Mouse (Mus musculus) limb, embryonic 14.5 days (tissue): ENCODE measurements around the gene Mptx2. TPM values are rescaled to one million over a fixed set of nuclear protein-coding genes. Genes with fewer than 3 reads are reported as not detected.
"Not testable (repeated sequence)": the region's sequence is repeated elsewhere in the genome, so short reads cannot be mapped to it uniquely, and the experiment has no call there.

Experiments
- ATAC-seq: fragments of 200-750 bp; cut with Nextera tagmentation; 2 replicates; pipeline ENCODE4 v1.8.0; 2017; ENCODE audit warnings: low read depth, moderate number of reproducible peaks, moderate TSS enrichment; ENCODE audit not compliant: low FRiP score
- DNase-seq: peaks from one replicate; pipeline ENCODE4 v3.0.0-alpha.2; 2015; ENCODE audit warnings: low spot score
- H3K27ac ChIP-seq: fragments of 300-500 bp; sonication (generic); replicated peaks from 2 replicates; pipeline ENCODE4 v1.5.1; 2014; ENCODE audit warnings: low read depth, mild to moderate bottlenecking, low read length, moderate library complexity, mixed read lengths
- H3K27me3 ChIP-seq: fragments of 300-500 bp; sonication (generic); 2 replicates; pipeline ENCODE4 v1.6.1; 2014; ENCODE audit warnings: low read length, mixed read lengths; ENCODE audit not compliant: control insufficient read depth, insufficient read depth
- H3K36me3 ChIP-seq: fragments of 300-500 bp; sonication (generic); 2 replicates; pipeline ENCODE4 v1.6.1; 2014; ENCODE audit warnings: mild to moderate bottlenecking, low read length, moderate library complexity, mixed read lengths; ENCODE audit not compliant: control insufficient read depth, insufficient read depth
- H3K4me1 ChIP-seq: fragments of 300-500 bp; sonication (generic); 2 replicates; pipeline ENCODE4 v1.6.1; 2014; ENCODE audit warnings: antibody characterized with exemption, low read length, mixed read lengths; ENCODE audit not compliant: control insufficient read depth, insufficient read depth
- H3K4me2 ChIP-seq: fragments of 300-500 bp; sonication (generic); replicated peaks from 2 replicates; pipeline ENCODE4 v1.6.1; 2014; ENCODE audit warnings: low read depth, mild to moderate bottlenecking, low read length, moderate library complexity; ENCODE audit not compliant: severe bottlenecking
- H3K4me3 ChIP-seq: fragments of 300-500 bp; sonication (generic); replicated peaks from 2 replicates; pipeline ENCODE4 v1.5.1; 2014; ENCODE audit warnings: low read length
- H3K9ac ChIP-seq: fragments of 300-500 bp; sonication (generic); 2 replicates; pipeline ENCODE4 v1.6.1; 2014; ENCODE audit warnings: mild to moderate bottlenecking, low read depth, low read length, moderate library complexity; ENCODE audit not compliant: severe bottlenecking
- H3K9me3 ChIP-seq: fragments of 300-500 bp; sonication (generic); 2 replicates; pipeline ENCODE4 v1.6.1; 2016; ENCODE audit warnings: low read length; ENCODE audit not compliant: control insufficient read depth
- POLR2A ChIP-seq: fragments of 200-500 bp; IDR thresholded peaks from 2 replicates; pipeline ENCODE4 v1.8.0; 2012; ENCODE audit warnings: inconsistent platforms, mild to moderate bottlenecking, moderate library complexity, borderline replicate concordance; ENCODE audit not compliant: insufficient read depth, insufficient read length; ENCODE audit errors: extremely low read depth
- WGBS: fragments of 180-500 bp; shearing (Covaris S2); extraction: QIAGEN DNeasy Blood & Tissue Kit; methylation state at CpG from one replicate; pipeline ENCODE4 v1.1.7; 2014; 5-methylcytosine and 5-hydroxymethylcytosine counted together
- polyA plus RNA-seq, 2 experiments: library from polyadenylated mRNA; depleted of rRNA in 1 of 2; stranded (reverse) in 1 of 2; unstranded in 1 of 2; fragments of >200 nt; fragmentation: Nextera tagmentation in 1 of 2; extraction: Ambion mirVana in 1 of 2; gene quantifications; 2 replicates each; pipeline versions ENCODE4 v1.2.1 to v1.2.3; 2012 to 2014

The Mptx2 gene
- polyA plus RNA-seq, 2 experiments: not detected

DNA sequence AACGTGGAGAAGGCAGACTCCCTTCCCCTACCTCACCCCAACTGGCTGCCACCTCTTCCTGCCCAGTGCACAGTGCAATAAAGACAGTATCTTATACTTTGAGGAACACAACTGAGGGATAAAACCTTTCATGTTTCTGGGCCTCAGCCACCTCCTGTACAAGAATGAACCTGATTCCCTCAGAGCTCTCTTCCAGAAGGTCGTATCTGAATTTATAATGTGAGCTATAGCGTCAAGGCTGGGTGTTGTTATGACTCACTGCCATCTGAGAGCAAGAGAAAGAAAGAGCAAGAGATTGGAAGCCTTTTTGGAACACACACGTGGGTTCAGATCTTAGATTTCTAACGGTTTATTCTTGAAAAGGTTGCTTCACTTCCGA, 44.7 kb upstream of the Mptx2 start:
- Histone ChIP-seq H3K4me1 (no peaks in the 10 kb centered on the region), H3K9me3 (no peaks in the 10 kb centered on the region), H3K36me3 (no peaks in the 10 kb centered on the region), H3K27me3 (no peaks in the 10 kb centered on the region), H3K27ac (no peak overlapping the region), H3K4me2 (no peak overlapping the region), H3K4me3 (no peak overlapping the region), H3K9ac (no peak overlapping the region)
- DNase-seq: no peak
- WGBS: 71% methylated on average over 6 of the region's 6 CpGs
- no peak for TF ChIP-seq POLR2A
- ATAC-seq: no peak

DNA sequence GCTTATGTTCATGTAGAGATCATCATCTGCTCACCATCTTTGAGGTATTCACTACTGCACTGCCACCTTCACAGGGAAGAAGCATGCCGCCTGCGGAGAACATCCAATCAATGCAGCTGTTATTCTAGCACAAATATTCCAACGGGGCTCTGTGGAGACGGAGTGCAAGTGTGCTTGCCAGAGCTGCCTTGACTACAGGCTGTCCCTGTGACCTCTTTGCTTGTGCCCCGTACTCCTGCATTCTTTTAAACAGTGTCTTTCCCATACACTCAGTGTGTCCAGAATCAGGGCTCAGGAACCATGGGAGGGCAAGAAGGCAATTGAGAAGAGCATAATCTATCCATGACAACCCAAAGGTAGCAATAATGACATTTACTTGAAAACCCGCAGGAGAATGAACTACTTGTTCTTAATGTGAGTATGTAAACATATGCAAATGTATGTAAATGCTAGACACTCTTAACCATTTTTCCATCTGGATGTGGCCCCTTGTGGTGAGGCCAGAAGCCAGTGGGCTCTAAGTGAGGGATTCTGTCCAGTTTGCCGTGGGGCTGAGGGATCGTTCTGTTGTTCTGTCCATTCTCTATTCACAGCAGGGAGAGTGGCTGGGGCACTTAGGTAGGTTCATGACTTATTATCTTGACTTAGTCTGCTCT, 44.1 kb upstream of the Mptx2 start:
- Histone ChIP-seq H3K9ac (no peak overlapping the region), H3K9me3 (no peaks in the 10 kb centered on the region), H3K27ac (no peak overlapping the region), H3K4me2 (no peak overlapping the region), H3K4me3 (no peak overlapping the region), H3K27me3 (no peaks in the 10 kb centered on the region), H3K4me1 (no peaks in the 10 kb centered on the region), H3K36me3 (no peaks in the 10 kb centered on the region)
- WGBS: 82% methylated on average over 8 of the region's 8 CpGs
- no peak for ATAC-seq
- no peak for TF ChIP-seq POLR2A
- no peak for DNase-seq

DNA sequence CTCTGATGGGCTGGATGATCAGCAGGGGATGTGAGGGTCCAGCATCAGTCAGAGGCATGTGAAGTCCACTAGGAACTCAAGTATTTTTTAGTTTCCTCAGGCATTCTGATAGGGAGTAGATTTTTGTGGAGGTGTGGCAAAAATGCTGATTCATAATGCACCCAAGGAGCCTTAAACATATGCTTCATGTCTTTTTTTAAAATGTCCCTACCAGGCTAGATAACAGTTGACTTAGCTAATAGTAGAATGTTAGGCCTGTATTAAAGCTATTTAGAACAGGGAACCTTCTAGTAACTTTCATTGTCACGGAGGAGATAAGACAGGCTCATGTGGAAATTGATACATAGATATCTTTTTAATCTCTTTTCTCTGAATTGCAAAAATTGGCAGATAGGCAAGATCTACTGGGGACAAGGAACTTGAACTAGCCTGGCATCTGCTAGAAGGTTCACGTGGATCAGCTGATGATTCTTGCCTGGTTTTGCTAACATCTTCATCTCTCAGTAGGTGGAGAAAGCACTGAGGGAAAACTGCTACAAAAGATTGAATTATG, 40.4 kb upstream of the Mptx2 start:
- H3K9ac ChIP-seq: no peak overlapping the region
- no peak overlapping the region for H3K4me2 ChIP-seq
- no peaks in the 10 kb centered on the region for H3K36me3 ChIP-seq
- no peak for DNase-seq
- ATAC-seq: no peak
- no peak overlapping the region for H3K4me3 ChIP-seq
- no peaks in the 10 kb centered on the region for H3K9me3 ChIP-seq
- H3K4me1 ChIP-seq: no peaks in the 10 kb centered on the region
- no peaks in the 10 kb centered on the region for H3K27me3 ChIP-seq
- 90% methylated on average over 2 of the region's 2 CpGs for WGBS
- no peak overlapping the region for H3K27ac ChIP-seq
- TF ChIP-seq POLR2A: no peak

DNA sequence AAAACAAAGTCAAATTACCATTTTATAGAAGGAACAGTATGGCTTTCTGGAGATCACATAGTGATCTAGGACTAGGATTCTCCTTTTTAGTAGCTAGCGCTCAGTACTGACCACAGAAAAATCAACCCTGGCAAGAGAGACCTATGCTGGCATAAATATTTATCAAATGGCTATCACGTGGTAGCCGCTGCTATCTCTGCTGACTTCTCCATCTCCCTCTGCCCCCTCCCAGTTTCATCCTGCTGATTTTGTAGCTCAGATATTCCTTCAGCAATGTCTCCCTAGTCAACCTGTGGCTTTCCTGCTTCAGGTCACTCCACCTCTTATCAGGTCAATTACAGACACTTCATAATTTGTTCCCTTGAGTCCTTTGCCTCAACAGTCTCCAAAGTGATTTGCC, 38.1 kb upstream of the Mptx2 start:
- H3K27ac ChIP-seq: no peak overlapping the region
- DNase-seq: no peak
- H3K27me3 ChIP-seq: no peaks in the 10 kb centered on the region
- no peak for ATAC-seq
- H3K4me2 ChIP-seq: no peak overlapping the region
- H3K4me1 ChIP-seq: no peaks in the 10 kb centered on the region
- no peak overlapping the region for H3K9ac ChIP-seq
- 88% methylated on average over 3 of the region's 3 CpGs for WGBS
- no peak overlapping the region for H3K4me3 ChIP-seq
- no peak for TF ChIP-seq POLR2A
- H3K9me3 ChIP-seq: no peaks in the 10 kb centered on the region
- H3K36me3 ChIP-seq: no peaks in the 10 kb centered on the region

DNA sequence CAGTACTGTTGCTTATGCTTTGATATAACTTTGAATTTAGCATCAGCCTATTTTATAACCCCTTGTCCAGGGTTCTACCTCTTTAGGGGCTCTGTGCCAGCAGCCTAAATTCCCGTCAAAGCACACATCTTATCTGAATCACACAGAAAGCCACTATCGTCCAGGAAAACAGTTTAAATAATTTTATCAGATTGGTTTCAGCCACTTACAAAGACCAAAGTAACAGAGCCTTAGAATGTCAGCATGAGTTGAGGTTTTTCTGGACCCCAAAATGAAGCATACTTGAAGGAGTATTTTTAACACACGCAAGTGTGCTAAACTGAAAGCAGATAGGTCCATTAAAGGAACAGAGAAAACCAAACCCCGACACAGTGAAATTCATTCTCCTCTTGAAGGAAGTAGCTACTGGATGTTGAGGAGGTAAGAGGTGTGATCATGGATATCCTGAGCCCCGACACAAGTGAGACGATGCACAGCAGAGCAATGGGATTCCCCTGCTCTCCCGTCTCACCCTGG, 36.0 kb upstream of the Mptx2 start:
- H3K27me3 ChIP-seq, ATAC-seq, H3K27ac ChIP-seq, H3K4me1 ChIP-seq, H3K4me2 ChIP-seq, DNase-seq, H3K9me3 ChIP-seq, H3K4me3 ChIP-seq, H3K9ac ChIP-seq, H3K36me3 ChIP-seq: not testable (repeated sequence)
- WGBS: 73% methylated on average over 7 of the region's 7 CpGs

DNA sequence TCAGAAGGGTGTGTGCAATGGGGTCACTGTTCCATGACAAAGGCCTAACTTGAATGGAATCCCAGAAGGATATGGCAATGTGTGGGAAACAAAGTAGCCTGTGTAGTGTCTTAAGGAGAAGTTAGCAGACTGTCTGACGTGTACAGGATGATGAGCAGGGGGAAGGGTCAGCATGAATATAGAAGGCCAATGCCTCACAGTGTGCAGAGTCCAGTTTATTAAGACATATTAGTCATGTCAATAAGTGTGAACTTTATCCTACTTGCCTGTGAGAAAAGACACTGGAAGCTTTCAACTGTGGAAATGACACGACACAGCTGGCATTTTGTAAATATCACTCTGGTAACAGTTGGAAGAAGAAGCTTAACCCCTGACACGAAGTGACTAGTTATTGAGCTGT, 25.2 kb upstream of the Mptx2 start:
- H3K27ac ChIP-seq, H3K36me3 ChIP-seq, ATAC-seq, H3K4me2 ChIP-seq, H3K4me1 ChIP-seq, DNase-seq, H3K9me3 ChIP-seq, H3K27me3 ChIP-seq, H3K4me3 ChIP-seq, H3K9ac ChIP-seq: not testable (repeated sequence)
- 59% methylated on average over 3 of the region's 3 CpGs for WGBS
